Mouse (Mus musculus) liver, embryonic 13.5 days (tissue): ENCODE measurements around the gene Lrcol1. TPM values are rescaled to one million over a fixed set of nuclear protein-coding genes. Genes with fewer than 3 reads are reported as not detected.

Experiments used
- ATAC-seq: fragments of 200-750 bp; cut with Nextera tagmentation; 2 replicates; pipeline ENCODE4 v1.8.0; 2017; ENCODE audit warnings: low read depth, mild to moderate bottlenecking, moderate number of reproducible peaks, moderate library complexity
- DNase-seq: peaks from one replicate; pipeline ENCODE4 v3.0.0; 2022
- H3K27ac ChIP-seq: fragments of 300-500 bp; sonication (generic); 2 replicates; pipeline ENCODE4 v1.5.1; 2015; ENCODE audit warnings: moderate library complexity, mild to moderate bottlenecking, inconsistent platforms
- H3K27me3 ChIP-seq: fragments of 300-500 bp; sonication (generic); 2 replicates; pipeline ENCODE4 v1.6.1; 2015; ENCODE audit warnings: mild to moderate bottlenecking, inconsistent platforms
- H3K36me3 ChIP-seq: fragments of 300-500 bp; sonication (generic); 2 replicates; pipeline ENCODE4 v1.6.1; 2015; ENCODE audit warnings: mild to moderate bottlenecking, inconsistent platforms
- H3K4me1 ChIP-seq: fragments of 300-500 bp; sonication (generic); replicated peaks from 2 replicates; pipeline ENCODE4 v1.6.1; 2015; ENCODE audit warnings: inconsistent platforms
- H3K4me2 ChIP-seq: fragments of 300-500 bp; sonication (generic); 2 replicates; pipeline ENCODE4 v1.6.1; 2015; ENCODE audit warnings: inconsistent platforms, mild to moderate bottlenecking, moderate library complexity
- H3K4me3 ChIP-seq: fragments of 300-500 bp; sonication (generic); replicated peaks from 2 replicates; pipeline ENCODE4 v1.5.1; 2015; ENCODE audit warnings: mild to moderate bottlenecking, inconsistent platforms
- H3K9ac ChIP-seq: fragments of 300-500 bp; sonication (generic); 2 replicates; pipeline ENCODE4 v1.6.1; 2015; ENCODE audit warnings: mild to moderate bottlenecking, inconsistent platforms
- H3K9me3 ChIP-seq: fragments of 300-500 bp; sonication (generic); replicated peaks from 2 replicates; pipeline ENCODE4 v1.6.1; 2016; ENCODE audit warnings: inconsistent platforms
- WGBS: fragments of 180-500 bp; shearing (Covaris S2); methylation state at CpG from one replicate; pipeline ENCODE4 v1.1.7; 2015; ENCODE audit not compliant: insufficient replicate concordance; 5-methylcytosine and 5-hydroxymethylcytosine counted together
- polyA plus RNA-seq: library from polyadenylated mRNA; unstranded; fragments of >200 nt; fragmentation: Nextera tagmentation; extraction: Ambion mirVana; gene quantifications from 2 replicates; pipeline ENCODE4 v1.2.1, GENCODE M21; 2015

Gene Lrcol1
- not detected in 2 replicates for polyA plus RNA-seq

DNA sequence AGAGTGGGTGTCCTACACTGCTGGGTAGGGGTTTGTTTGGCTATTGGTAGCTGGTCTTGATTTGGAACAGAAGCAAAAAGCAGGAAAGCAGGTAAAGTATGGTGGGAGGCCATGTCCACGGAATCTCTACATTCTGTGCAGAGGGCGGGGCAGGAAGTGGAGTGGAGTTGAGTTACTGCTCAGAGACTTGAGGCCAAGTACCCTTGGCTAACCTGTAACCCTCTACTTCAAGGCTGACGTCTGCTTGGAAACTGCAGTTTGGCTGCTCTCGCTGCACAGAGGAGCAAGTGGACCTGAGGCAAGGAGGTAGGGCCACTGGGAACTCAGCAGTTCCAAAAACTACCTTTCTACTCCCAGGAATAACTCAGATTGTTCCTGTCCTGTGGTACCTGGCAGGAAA is at the start of gene Lrcol1:
Gene Lrcol1, plus strand, starts transcription at position 207 of the 400 bp plus-strand sequence.
- Histone ChIP-seq H3K9ac (no peak within 1 kb of the TSS), H3K4me1 (peaks cover 11% of the 10 kb centered on the region), H3K27ac (no peak within 1 kb of the TSS), H3K4me2 (no peak within 1 kb of the TSS), H3K36me3 (peaks cover 2% of the 10 kb centered on the region; the same call in 1 of the 2 replicates), H3K9me3 (no peaks in the 10 kb centered on the region), H3K27me3 (peaks cover 47% of the 10 kb centered on the region), H3K4me3 (no peak within 1 kb of the TSS)
- ATAC-seq (no peak), DNase-seq (no peak)
- WGBS = 41% methylated on average over 4 of the region's 4 CpGs

DNA sequence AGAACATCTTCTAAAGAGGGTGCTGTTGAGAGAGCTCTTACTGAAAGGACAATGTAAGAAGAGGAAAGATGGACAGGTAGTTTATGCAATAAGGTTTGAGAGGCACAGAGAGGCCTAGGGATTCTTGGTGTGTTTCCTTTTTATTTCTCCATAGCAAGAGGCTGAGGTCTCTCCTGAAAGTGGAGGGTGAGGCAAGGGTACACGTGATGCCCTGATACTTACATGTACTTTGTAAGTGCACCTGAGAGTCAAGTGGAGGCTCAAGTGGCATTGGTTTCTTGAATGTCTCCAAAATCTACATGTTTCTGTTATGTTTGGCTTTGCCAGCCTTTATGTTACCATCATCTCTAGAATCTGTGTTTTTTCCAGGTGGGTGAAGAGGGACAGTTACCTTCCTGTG is 47.9 kb upstream of the Lrcol1 start:
- Histone ChIP-seq H3K4me3 (no peak overlapping the region), H3K36me3 (peaks cover 95% of the 10 kb centered on the region), H3K4me1 (peaks cover 4% of the 10 kb centered on the region), H3K27ac (no peak overlapping the region), H3K9me3 (no peaks in the 10 kb centered on the region), H3K4me2 (no peak overlapping the region), H3K27me3 (no peaks in the 10 kb centered on the region), H3K9ac (no peak overlapping the region)
- ATAC-seq = no peak
- no peak for DNase-seq
- WGBS = 83% methylated on average over 1 of the region's 1 CpGs

DNA sequence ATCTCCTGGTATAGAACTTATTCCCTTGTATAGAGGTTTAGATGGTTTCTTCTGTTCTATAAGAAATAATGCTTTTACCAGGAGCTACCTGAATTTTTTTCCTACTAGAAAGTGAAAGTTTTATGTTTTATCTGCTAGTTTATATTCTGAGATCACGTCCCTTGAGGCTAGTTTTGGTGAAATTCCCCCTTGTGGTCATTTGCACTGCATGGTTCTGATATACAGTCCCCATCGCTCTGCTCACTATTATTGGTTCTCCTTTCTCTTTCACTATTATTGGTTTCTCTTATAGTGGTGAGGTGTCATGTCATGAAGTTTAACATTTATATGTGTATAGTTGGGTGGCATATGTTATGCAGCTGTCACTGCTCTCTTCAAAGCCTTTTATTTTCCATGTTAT is 43.9 kb upstream of the Lrcol1 start:
- no peak for DNase-seq
- H3K4me2 ChIP-seq = no peak overlapping the region
- H3K4me1 ChIP-seq = no peaks in the 10 kb centered on the region
- no peaks in the 10 kb centered on the region for H3K27me3 ChIP-seq
- H3K9ac ChIP-seq = no peak overlapping the region
- no peak overlapping the region for H3K27ac ChIP-seq
- no peak for ATAC-seq
- no peaks in the 10 kb centered on the region for H3K9me3 ChIP-seq
- H3K36me3 ChIP-seq = peaks cover 98% of the 10 kb centered on the region
- no peak overlapping the region for H3K4me3 ChIP-seq
- WGBS = 68% methylated on average over 2 of the region's 2 CpGs

DNA sequence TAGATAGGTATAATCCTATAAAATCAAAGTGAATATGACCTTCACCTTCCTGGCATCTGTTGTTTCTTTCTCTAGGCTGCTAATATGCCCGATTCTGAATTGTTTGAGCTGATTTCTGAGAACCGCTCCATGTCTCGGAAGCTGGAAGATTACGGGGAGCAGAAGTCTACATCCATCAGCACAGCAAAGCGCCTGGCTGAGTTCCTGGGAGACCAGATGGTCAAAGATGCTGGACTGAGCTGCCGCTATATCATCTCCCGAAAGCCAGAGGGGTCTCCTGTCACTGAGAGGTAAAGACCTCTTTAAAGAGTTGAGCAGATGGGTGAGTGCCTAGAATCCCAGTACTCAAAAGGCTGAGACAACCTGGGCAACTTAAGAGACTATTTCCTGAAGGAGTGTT is 35.7 kb upstream of the Lrcol1 start:
- DNase-seq (no peak), ATAC-seq (no peak)
- Histone ChIP-seq H3K27ac (no peak overlapping the region), H3K27me3 (no peaks in the 10 kb centered on the region), H3K4me1 (no peaks in the 10 kb centered on the region), H3K36me3 (peaks cover 97% of the 10 kb centered on the region), H3K4me2 (no peak overlapping the region), H3K9ac (no peak overlapping the region), H3K4me3 (no peak overlapping the region), H3K9me3 (no peaks in the 10 kb centered on the region)
- 89% methylated on average over 7 of the region's 7 CpGs for WGBS

DNA sequence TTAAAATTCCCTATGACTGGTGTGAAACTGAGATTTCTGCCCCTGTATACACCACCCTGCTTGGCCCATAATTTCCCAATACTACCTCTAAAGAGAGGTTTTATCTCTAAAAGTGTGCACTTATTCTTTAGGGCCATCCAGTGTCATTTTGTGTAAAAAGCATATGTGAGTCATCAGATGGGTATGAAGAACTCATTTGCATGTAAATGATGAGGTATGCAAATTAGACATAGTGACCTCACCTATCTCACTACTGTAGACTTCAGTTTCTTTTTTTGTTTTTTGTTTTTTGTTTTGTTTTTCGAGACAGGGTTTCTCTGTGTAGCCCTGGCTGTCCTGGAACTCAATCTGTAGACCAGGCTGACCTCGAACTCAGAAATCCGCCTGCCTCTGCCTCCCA is 31.4 kb upstream of the Lrcol1 start:
- H3K27ac ChIP-seq = no peak overlapping the region
- no peak overlapping the region for H3K9ac ChIP-seq
- no peaks in the 10 kb centered on the region for H3K27me3 ChIP-seq
- H3K36me3 ChIP-seq = peaks cover 83% of the 10 kb centered on the region
- H3K9me3 ChIP-seq = no peaks in the 10 kb centered on the region
- no peak overlapping the region for H3K4me2 ChIP-seq
- no peaks in the 10 kb centered on the region for H3K4me1 ChIP-seq
- WGBS = 83% methylated on average over 3 of the region's 3 CpGs
- no peak overlapping the region for H3K4me3 ChIP-seq
- ATAC-seq (no peak), DNase-seq (no peak)

DNA sequence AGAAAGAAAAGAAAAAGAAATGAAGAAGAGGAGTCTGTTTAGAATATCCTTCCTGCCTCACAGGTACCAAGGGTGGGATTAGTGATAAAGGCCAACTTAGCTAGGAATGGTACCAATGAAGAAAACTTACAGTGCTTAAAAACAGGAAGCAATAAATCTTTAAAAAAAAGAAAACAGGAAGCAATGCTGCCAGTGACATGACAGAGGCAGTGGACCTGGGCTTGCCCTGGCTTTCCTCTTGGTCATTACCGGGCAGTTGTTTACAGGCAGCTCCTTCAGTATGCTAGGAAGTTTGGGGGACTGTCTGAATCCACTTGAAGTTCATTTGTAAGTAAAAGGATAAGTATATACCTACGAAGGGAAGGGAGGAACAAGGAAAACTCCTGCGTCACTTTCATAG is 14.0 kb upstream of the Lrcol1 start:
- DNase-seq = no peak
- ATAC-seq = no peak
- Histone ChIP-seq H3K4me2 (no peak overlapping the region), H3K4me3 (no peak overlapping the region), H3K9ac (no peak overlapping the region), H3K9me3 (no peaks in the 10 kb centered on the region), H3K27me3 (no peaks in the 10 kb centered on the region), H3K36me3 (peaks cover 94% of the 10 kb centered on the region), H3K4me1 (no peaks in the 10 kb centered on the region), H3K27ac (no peak overlapping the region)
- 47% methylated on average over 3 of the region's 3 CpGs for WGBS

DNA sequence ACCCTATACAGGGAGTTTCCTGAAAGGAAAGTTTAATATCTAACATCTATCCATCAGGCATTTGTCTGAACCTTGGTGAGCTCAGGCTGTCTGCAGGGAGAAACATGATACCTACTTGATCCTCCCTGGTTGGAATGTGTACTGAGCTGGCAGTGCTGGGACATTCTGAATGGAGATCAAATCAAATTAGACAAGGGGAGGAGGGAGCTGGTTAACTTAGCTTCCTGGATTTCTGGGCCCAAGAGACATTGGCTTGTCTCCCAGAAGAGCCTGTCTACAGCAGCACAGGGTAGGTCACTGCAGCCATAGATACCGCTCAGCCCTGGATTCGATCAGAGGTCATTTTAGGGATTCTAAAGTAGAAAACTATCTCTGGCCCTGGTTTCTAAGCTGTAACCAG is 5.7 kb upstream of the Lrcol1 start:
- Histone ChIP-seq H3K27ac (no peak overlapping the region), H3K4me1 (peaks cover 11% of the 10 kb centered on the region), H3K9ac (no peak overlapping the region), H3K27me3 (peaks cover 30% of the 10 kb centered on the region), H3K4me2 (no peak overlapping the region), H3K36me3 (peaks cover 54% of the 10 kb centered on the region), H3K4me3 (no peak overlapping the region), H3K9me3 (no peaks in the 10 kb centered on the region)
- ATAC-seq (no peak), DNase-seq (no peak)
- 76% methylated on average over 2 of the region's 2 CpGs for WGBS

DNA sequence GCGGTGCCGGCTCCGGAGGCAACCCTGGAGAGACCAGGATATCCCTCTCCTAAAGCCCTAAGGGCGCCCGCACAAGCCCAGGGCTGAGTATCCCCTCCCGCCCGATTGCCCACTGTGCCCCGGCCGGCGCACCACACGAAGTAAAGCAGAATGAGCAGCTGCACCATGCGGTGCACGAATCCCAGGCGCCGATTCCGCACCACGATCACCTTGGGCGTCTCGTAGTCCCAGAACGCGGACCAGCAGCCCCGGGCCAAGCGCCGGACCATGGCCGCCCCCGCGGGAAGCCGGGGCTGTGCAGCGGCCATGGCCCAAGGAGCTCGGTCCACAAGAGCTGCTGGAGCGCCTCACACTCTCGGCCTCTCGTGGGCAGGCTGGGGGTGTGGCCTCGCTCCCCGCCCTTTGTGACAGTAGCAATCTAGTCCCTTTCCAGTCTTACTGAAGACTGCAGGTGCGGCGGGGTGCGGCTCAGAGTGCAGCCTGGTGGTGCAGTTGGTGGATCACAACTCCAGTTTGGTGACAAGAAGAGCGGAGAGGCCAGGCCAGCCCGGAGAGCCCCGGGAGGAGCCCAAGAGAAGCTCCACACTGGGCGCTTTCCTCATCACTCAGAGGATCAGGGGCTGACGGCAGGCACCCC is 1.8 kb upstream of the Lrcol1 start, which contains the start of gene P2rx2:
Gene P2rx2, minus strand, starts transcription at position 565 of the 637 bp plus-strand sequence.
- Histone ChIP-seq H3K36me3 (peaks cover 14% of the 10 kb centered on the region), H3K4me3 (peak within 1 kb of the TSS; percentile 47), H3K27me3 (peaks cover 47% of the 10 kb centered on the region), H3K4me1 (peaks cover 11% of the 10 kb centered on the region), H3K27ac (no peak within 1 kb of the TSS), H3K9me3 (no peaks in the 10 kb centered on the region), H3K4me2 (peak within 1 kb of the TSS; percentile 65), H3K9ac (peak within 1 kb of the TSS; percentile 33; the same call in 1 of the 2 replicates)
- ATAC-seq = peak; percentile 54; the same call in 1 of the 2 replicates
- 4% methylated on average over 43 of the region's 43 CpGs for WGBS
- DNase-seq = no peak

DNA sequence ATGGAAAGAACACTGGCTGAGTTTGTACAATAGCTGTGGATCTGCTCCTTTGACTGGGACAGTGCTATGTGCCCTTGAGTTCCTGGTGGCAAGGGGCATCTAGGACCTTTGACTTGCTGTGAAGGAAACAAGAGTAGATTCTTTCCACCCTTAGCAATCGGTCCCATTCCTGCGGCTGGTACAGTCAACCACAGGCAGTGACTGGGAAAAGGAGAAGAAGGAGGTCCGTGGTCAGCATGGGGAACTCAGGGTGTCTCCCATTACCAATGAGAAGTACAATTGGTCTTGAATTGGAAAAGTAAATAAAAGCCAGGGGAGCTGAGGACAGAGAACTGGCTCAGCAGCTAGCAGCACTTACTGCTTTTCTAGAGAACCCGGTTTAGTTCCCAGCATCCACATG is 1.0 kb downstream of the Lrcol1 start:
- WGBS = 46% methylated on average over 4 of the region's 4 CpGs

DNA sequence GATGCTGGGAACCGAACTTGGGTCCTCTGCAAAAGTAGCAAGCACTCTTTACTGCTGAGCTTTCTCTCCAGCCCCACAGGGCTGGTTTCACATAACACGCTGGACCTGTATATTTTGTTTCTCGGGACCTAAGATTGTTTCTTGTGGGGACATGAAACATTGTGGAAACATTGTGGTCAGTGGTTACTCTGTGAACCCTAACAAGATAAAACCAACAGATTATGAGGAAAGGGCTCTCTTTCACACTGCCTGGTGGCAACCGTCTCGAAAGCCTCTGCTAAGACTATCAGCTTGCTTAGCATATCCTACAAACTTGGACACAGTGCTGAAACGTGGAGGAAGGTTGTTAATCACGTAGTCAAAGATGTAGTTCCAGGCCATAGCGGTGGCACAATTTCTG is 2.5 kb downstream of the Lrcol1 start:
- no peak overlapping the region for H3K27ac ChIP-seq
- peaks cover 11% of the 10 kb centered on the region for H3K4me1 ChIP-seq
- H3K36me3 ChIP-seq = no peaks in the 10 kb centered on the region
- H3K27me3 ChIP-seq = peaks cover 35% of the 10 kb centered on the region
- no peaks in the 10 kb centered on the region for H3K9me3 ChIP-seq
- no peak overlapping the region for H3K4me3 ChIP-seq
- DNase-seq (no peak), ATAC-seq (no peak)
- no peak overlapping the region for H3K4me2 ChIP-seq
- H3K9ac ChIP-seq = no peak overlapping the region
- 50% methylated on average over 8 of the region's 8 CpGs for WGBS

More for the DNA sequence above, 1.0 kb downstream of the Lrcol1 start:
- Histone ChIP-seq H3K36me3 (no peaks in the 10 kb centered on the region), H3K27ac (no peak overlapping the region), H3K4me1 (peaks cover 11% of the 10 kb centered on the region), H3K4me2 (no peak overlapping the region), H3K4me3 (no peak overlapping the region), H3K9me3 (no peaks in the 10 kb centered on the region), H3K9ac (no peak overlapping the region), H3K27me3 (peaks cover 47% of the 10 kb centered on the region)
- ATAC-seq (no peak), DNase-seq (no peak)

DNA sequence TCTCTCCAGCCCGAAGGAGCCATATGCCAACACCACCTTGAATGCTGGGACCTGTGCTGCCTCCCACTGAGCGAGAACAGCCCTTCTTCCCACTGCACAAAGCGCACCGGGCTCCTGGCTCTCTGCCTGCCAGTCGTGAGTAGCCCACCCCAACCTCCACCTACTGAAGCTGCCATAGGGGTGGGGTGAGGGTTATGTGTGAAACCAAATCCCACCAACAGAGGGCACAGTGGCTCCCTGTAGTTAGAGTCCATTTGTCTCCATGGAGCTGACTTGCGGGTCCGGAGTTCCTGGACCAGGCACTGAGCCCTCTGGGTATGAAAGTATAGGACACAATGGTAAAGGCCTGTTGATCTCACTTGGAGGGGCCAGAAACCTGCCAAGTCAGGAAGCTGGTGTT is 10.2 kb downstream of the Lrcol1 start:
- Histone ChIP-seq H3K27me3 (peaks cover 18% of the 10 kb centered on the region), H3K9me3 (no peaks in the 10 kb centered on the region), H3K4me1 (no peaks in the 10 kb centered on the region), H3K4me2 (no peak overlapping the region), H3K36me3 (no peaks in the 10 kb centered on the region), H3K27ac (no peak overlapping the region), H3K4me3 (no peak overlapping the region), H3K9ac (no peak overlapping the region)
- ATAC-seq = no peak
- 20% methylated on average over 7 of the region's 7 CpGs for WGBS
- no peak for DNase-seq

DNA sequence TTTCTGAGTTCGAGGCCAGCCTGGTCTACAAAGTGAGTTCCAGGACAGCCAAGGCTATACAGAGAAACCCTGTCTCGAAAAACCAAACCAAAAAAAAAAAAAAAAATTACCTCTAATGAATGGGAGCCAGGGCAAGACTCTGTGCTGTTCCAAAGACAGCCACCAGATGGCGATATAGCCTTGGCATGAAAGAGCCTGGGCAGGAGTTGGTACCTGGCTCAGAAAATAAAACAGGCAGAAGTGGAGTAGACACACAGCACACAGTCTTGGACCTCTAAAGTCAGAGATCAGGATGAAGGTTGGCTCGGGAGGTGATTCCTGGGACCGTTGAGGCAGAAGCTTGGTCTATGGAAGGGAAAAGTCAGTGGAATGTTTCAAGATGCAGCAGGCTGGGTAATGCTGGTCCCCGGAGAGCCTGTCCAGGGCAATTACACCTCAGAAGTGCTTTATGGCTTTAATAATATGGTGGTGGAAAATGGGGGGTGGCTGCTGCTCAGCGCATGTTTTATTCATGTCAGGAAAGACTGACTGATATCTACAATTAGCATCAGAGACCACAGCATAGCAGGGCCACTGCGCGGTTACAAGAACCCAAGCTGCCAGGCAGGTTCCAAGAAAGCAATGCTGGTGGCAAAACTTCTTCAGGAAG is 13.1 kb downstream of the Lrcol1 start:
- ATAC-seq (no peak), DNase-seq (peak; percentile 48)
- no peak overlapping the region for H3K4me2 ChIP-seq
- H3K27ac ChIP-seq = no peak overlapping the region
- H3K4me3 ChIP-seq = no peak overlapping the region
- H3K4me1 ChIP-seq = 0 out of 2 replicates have a peak, but pooled peaks cover under 1% of the 10 kb centered on the region
- peaks cover 24% of the 10 kb centered on the region for H3K27me3 ChIP-seq
- no peaks in the 10 kb centered on the region for H3K36me3 ChIP-seq
- 35% methylated on average over 9 of the region's 9 CpGs for WGBS
- no peaks in the 10 kb centered on the region for H3K9me3 ChIP-seq
- no peak overlapping the region for H3K9ac ChIP-seq
